10 mouse cellular contexts compared by ENCODE assay signal in genomic region chr1:55221352-55221751, GRCm38 (mm10). TPM values are rescaled to one million over a fixed set of nuclear protein-coding genes. Genes with fewer than 3 reads are reported as not detected.
A peak's percentile ranks its signal among the peaks of the same experiment; 100 is the strongest.
DNase-seq lines count a peak whose midpoint lies in the region; ATAC-seq and TF ChIP-seq lines count a peak whose summit lies in the region.
"Had no signal": no experiment of that assay in that cellular context is flagged by ENCODE, and none has a peak within 500 bp of the region (broad histone marks: within the 10 kb centered on the region; RNA-seq: fewer than 3 reads in every experiment).

No protein-coding gene starts in this region.

- no peaks in the 10 kb centered on the region; the same call in 1 of the 2 replicates for H3K27me3 ChIP-seq in kidney, embryonic 16.5 days (ENCODE audit: insufficient read depth, low read length)
- no peaks in the 10 kb centered on the region for H3K27me3 ChIP-seq in heart, postnatal 0 days (ENCODE audit: control insufficient read depth, insufficient read depth, low read length)

- H3K4me1 ChIP-seq in kidney, embryonic 16.5 days (ENCODE audit: insufficient read depth, low read length) = peaks cover 6% of the 10 kb centered on the region; the same call in 1 of the 2 replicates
- H3K4me1 ChIP-seq in heart, postnatal 0 days (ENCODE audit: control insufficient read depth, insufficient read depth) = peaks cover 34% of the 10 kb centered on the region

- 72% methylated on average over 4 of the region's 4 CpGs for WGBS in kidney, embryonic 16.5 days
- 36% methylated on average over 4 of the region's 4 CpGs for WGBS in heart, postnatal 0 days

- no peak overlapping the region for H3K27ac ChIP-seq in kidney, embryonic 16.5 days (ENCODE audit: low read length)
- H3K27ac ChIP-seq in heart, postnatal 0 days (ENCODE audit: low read depth) = peak overlapping the region; percentile 66

- H3K36me3 ChIP-seq in kidney, embryonic 16.5 days (ENCODE audit: insufficient read depth, low read length) = no peaks in the 10 kb centered on the region
- H3K36me3 ChIP-seq in heart, postnatal 0 days (replicated peaks; ENCODE audit: control insufficient read depth, insufficient read depth, low read length) = no peaks in the 10 kb centered on the region

- no peak overlapping the region for H3K4me2 ChIP-seq in kidney, embryonic 16.5 days (replicated peaks; ENCODE audit: low read depth, low read length)
- H3K4me2 ChIP-seq in heart, postnatal 0 days (ENCODE audit: low read depth, low read length) = peak overlapping the region; percentile 39; the same call in 1 of the 2 replicates

- no peak overlapping the region for H3K9ac ChIP-seq in kidney, embryonic 16.5 days (replicated peaks; ENCODE audit: low read length)
- H3K9ac ChIP-seq in heart, postnatal 0 days (replicated peaks; ENCODE audit: low read depth, low read length) = 0 out of 2 replicates have a peak overlapping the region, but pooled peaks have one; percentile 37

- TF ChIP-seq CTCF in heart, postnatal 0 days (IDR thresholded peaks at IDR 0.05; ENCODE audit: low read depth) = no peak

- peak; percentile 31 to 66 for DNase-seq in adrenal gland, postnatal 36 days
- DNase-seq in adrenal gland, postnatal 25 days = no peak
- DNase-seq in kidney, postnatal 14 days = no peak
- peak; percentile 78 for DNase-seq in Muller cell, postnatal 12 days (ENCODE audit: inconsistent ontology term)
- peak; percentile 73 for DNase-seq in heart, postnatal 0 days (ENCODE audit: low spot score)
- no peak for DNase-seq in T-cell, adult 2 months (ENCODE audit: low spot score)
- no peak for DNase-seq in ovary, postnatal 10 days (ENCODE audit: low spot score)
- DNase-seq: gastrocnemius, postnatal 36 days; kidney, adult 11 months had no signal

- ATAC-seq in kidney, embryonic 16.5 days (ENCODE audit: low FRiP score, low TSS enrichment) = 0 out of 2 replicates have a peak, but pooled peaks have one; percentile 2
- ATAC-seq in heart, postnatal 0 days (ENCODE audit: insufficient read depth, low read depth) = peak; percentile 60; the same call in 1 of the 2 replicates

- TF ChIP-seq EP300 in heart, postnatal 0 days (IDR thresholded peaks at IDR 0.05; ENCODE audit: low read depth) = 0 out of 2 replicates have a peak, but pooled peaks have one; percentile 25

- H3K9me3 ChIP-seq in kidney, embryonic 16.5 days (ENCODE audit: low read length) = no peaks in the 10 kb centered on the region
- no peaks in the 10 kb centered on the region for H3K9me3 ChIP-seq in heart, postnatal 0 days (replicated peaks; ENCODE audit: control insufficient read depth, low read length)

- H3K4me3 ChIP-seq in kidney, embryonic 16.5 days (ENCODE audit: low read length) = no peak overlapping the region
- no peak overlapping the region for H3K4me3 ChIP-seq in heart, postnatal 0 days (ENCODE audit: low read depth, low read length)

RNA-seq across cellular contexts. Expression of gene Rftn2, which starts 5.2 kb away (rescaled TPM):
- total RNA-seq in adrenal gland, postnatal 36 days (2021) = 10 to 100 TPM; 18.2 to 21.9 TPM
- 15.5 and 20.0 TPM in 2 replicates for total RNA-seq in adrenal gland, postnatal 25 days (2021)
- polyA plus RNA-seq in kidney, embryonic 16.5 days (2015; fragmentation: Nextera tagmentation; extraction: Ambion mirVana) = 7.6 and 9.0 TPM in 2 replicates
- 3.6 and 6.1 TPM in 2 replicates for total RNA-seq in heart, postnatal 0 days (2014; rRNA removed; ENCODE audit: low replicate concordance)
- 7.2 TPM in 2 replicates for polyA plus RNA-seq in heart, postnatal 0 days (2015; fragmentation: Nextera tagmentation; extraction: Ambion mirVana)

RNA-seq across cellular contexts. Expression of gene Mars2, which starts 15.6 kb away (rescaled TPM):
- 1 to 10 TPM; 6.9 to 8.9 TPM for total RNA-seq in adrenal gland, postnatal 36 days (2021)
- total RNA-seq in adrenal gland, postnatal 25 days (2021) = 6.9 and 8.1 TPM in 2 replicates
- 2.2 and 2.6 TPM in 2 replicates for polyA plus RNA-seq in kidney, embryonic 16.5 days (2015; fragmentation: Nextera tagmentation; extraction: Ambion mirVana)
- total RNA-seq in heart, postnatal 0 days (2014; rRNA removed; ENCODE audit: low replicate concordance) = 5.1 and 5.7 TPM in 2 replicates
- 2.4 and 2.9 TPM in 2 replicates for polyA plus RNA-seq in heart, postnatal 0 days (2015; fragmentation: Nextera tagmentation; extraction: Ambion mirVana)

Comparison
In these comparisons a context has a peak if more than half of its experiments do, and no peak if none do; other contexts are left out.
1. DNase-seq: peak in adrenal gland, postnatal 36 days (2 of 2), Muller cell, postnatal 12 days (single experiment) and heart, postnatal 0 days (single experiment); none in adrenal gland, postnatal 25 days (single experiment), kidney, postnatal 14 days (single experiment), T-cell, adult 2 months (single experiment) and ovary, postnatal 10 days (single experiment).